Mouse (Mus musculus) cerebellum, adult 2 months (tissue): ENCODE measurements at regions not wholly inside any gene's neighbourhood (a gene's known extent, or its start where the extent isn't known, plus 50 kb on each side); places are given as distances from the start of the nearest gene placed in this dataset.
"Not testable (repeated sequence)": the region's sequence is repeated elsewhere in the genome, so short reads cannot be mapped to it uniquely, and the experiment has no call there.

Experiments
- DNase-seq, 2 experiments: peaks; one replicate each; pipeline ENCODE4 v3.0.0; 2021
- H3K27ac ChIP-seq: fragments of 200-500 bp; 2 replicates; pipeline ENCODE4 v1.5.1; 2012; ENCODE audit warnings: low read length, control low read depth, inconsistent platforms; ENCODE audit not compliant: insufficient read depth
- H3K27me3 ChIP-seq: fragments of 200-500 bp; 2 replicates; pipeline ENCODE4 v1.6.1; 2012; ENCODE audit warnings: inconsistent platforms, mild to moderate bottlenecking, low read length, moderate library complexity; ENCODE audit not compliant: control insufficient read depth, insufficient read depth
- H3K4me1 ChIP-seq: fragments of 200-500 bp; 2 replicates; pipeline ENCODE4 v1.6.1; 2011; ENCODE audit warnings: low read length; ENCODE audit not compliant: control insufficient read depth, insufficient read depth
- H3K4me3 ChIP-seq: fragments of 200-500 bp; replicated peaks from 2 replicates; pipeline ENCODE3; 2011; ENCODE audit warnings: mild to moderate bottlenecking, low read depth, low read length, control low read depth; ENCODE audit not compliant: insufficient read depth
- CTCF ChIP-seq: fragments of 200-500 bp; IDR thresholded peaks from 2 replicates; pipeline ENCODE4 v1.5.1; 2011; ENCODE audit warnings: low read depth, mild to moderate bottlenecking, control low read depth, low read length, moderate library complexity, borderline replicate concordance; ENCODE audit not compliant: insufficient read depth
- POLR2A ChIP-seq: fragments of 200-500 bp; IDR thresholded peaks from 2 replicates; pipeline ENCODE4 v1.6.1; 2011; ENCODE audit warnings: low read length, control low read depth, borderline replicate concordance; ENCODE audit not compliant: insufficient read depth
- WGBS: fragments of 180-500 bp; shearing (Covaris S2); methylation state at CpG from one replicate; pipeline ENCODE4 v1.1.7; 2018; 5-methylcytosine and 5-hydroxymethylcytosine counted together

- Histone ChIP-seq H3K4me3 (no peak overlapping the region), H3K27ac (no peak overlapping the region), H3K27me3 (no peaks in the 10 kb centered on the region), H3K4me1 (no peaks in the 10 kb centered on the region)
- no peak for DNase-seq
- TF ChIP-seq POLR2A (no peak), CTCF (no peak)
- 94% methylated on average over 4 of the region's 4 CpGs for WGBS
Measured at GRCm38 (mm10) chr1:128513153-128513552, 78.9 kb downstream of the Cxcr4 start.

GRCm38 (mm10) chr1:128508816-128509461, 83.2 kb downstream of the Cxcr4 start:
- Histone ChIP-seq H3K4me1 (no peaks in the 10 kb centered on the region), H3K4me3 (no peak overlapping the region), H3K27me3 (no peaks in the 10 kb centered on the region), H3K27ac (no peak overlapping the region)
- DNase-seq: no peak
- TF ChIP-seq POLR2A (no peak), CTCF (no peak)
- WGBS: 36% methylated on average over 2 of the region's 2 CpGs

GRCm38 (mm10) chr1:128506551-128507313, 85.4 kb downstream of the Cxcr4 start:
- H3K27ac ChIP-seq: no peak overlapping the region
- no peaks in the 10 kb centered on the region for H3K27me3 ChIP-seq
- WGBS: 92% methylated on average over 4 of the region's 4 CpGs
- H3K4me3 ChIP-seq: no peak overlapping the region
- TF ChIP-seq CTCF: no peak
- no peak for TF ChIP-seq POLR2A
- H3K4me1 ChIP-seq: no peaks in the 10 kb centered on the region
- DNase-seq: no peak

- Histone ChIP-seq H3K4me3 (no peak overlapping the region), H3K4me1 (no peaks in the 10 kb centered on the region), H3K27me3 (no peaks in the 10 kb centered on the region), H3K27ac (no peak overlapping the region)
- DNase-seq: no peak
- no peak for TF ChIP-seq POLR2A
- no peak for TF ChIP-seq CTCF
- 76% methylated on average over 4 of the region's 4 CpGs for WGBS
Measured at GRCm38 (mm10) chr1:128504371-128504770, 87.2 kb upstream of the Dars start.

- WGBS: 36% methylated on average over 9 of the region's 9 CpGs
- TF ChIP-seq POLR2A (no peak), CTCF (no peak)
- no peak for DNase-seq
- no peak overlapping the region for H3K4me3 ChIP-seq
- no peak overlapping the region for H3K27ac ChIP-seq
- no peaks in the 10 kb centered on the region for H3K4me1 ChIP-seq
- no peaks in the 10 kb centered on the region for H3K27me3 ChIP-seq
Measured at GRCm38 (mm10) chr1:128498042-128498772, 81.0 kb upstream of the Dars start.

- 98% methylated on average over 2 of the region's 2 CpGs for WGBS
- TF ChIP-seq POLR2A: no peak
- TF ChIP-seq CTCF: no peak
- no peaks in the 10 kb centered on the region for H3K27me3 ChIP-seq
- no peak for DNase-seq
- no peak overlapping the region for H3K27ac ChIP-seq
- H3K4me3 ChIP-seq: no peak overlapping the region
- no peaks in the 10 kb centered on the region for H3K4me1 ChIP-seq
Measured at GRCm38 (mm10) chr1:128492251-128492650, 75.1 kb upstream of the Dars start.

- 72% methylated on average over 4 of the region's 4 CpGs for WGBS
- not testable (repeated sequence) for H3K27ac ChIP-seq, DNase-seq, H3K27me3 ChIP-seq, H3K4me1 ChIP-seq, H3K4me3 ChIP-seq
Measured at GRCm38 (mm10) chr1:128487181-128487580, 70.0 kb upstream of the Dars start.

GRCm38 (mm10) chr1:128478376-128478775, 61.2 kb upstream of the Dars start:
- Histone ChIP-seq H3K4me1 (no peaks in the 10 kb centered on the region), H3K27me3 (no peaks in the 10 kb centered on the region), H3K4me3 (no peak overlapping the region), H3K27ac (no peak overlapping the region)
- 94% methylated on average over 6 of the region's 6 CpGs for WGBS
- DNase-seq: no peak
- no peak for TF ChIP-seq POLR2A
- TF ChIP-seq CTCF: no peak
